Mouse (Mus musculus): ENCODE data around the gene Amn1.

DNA sequence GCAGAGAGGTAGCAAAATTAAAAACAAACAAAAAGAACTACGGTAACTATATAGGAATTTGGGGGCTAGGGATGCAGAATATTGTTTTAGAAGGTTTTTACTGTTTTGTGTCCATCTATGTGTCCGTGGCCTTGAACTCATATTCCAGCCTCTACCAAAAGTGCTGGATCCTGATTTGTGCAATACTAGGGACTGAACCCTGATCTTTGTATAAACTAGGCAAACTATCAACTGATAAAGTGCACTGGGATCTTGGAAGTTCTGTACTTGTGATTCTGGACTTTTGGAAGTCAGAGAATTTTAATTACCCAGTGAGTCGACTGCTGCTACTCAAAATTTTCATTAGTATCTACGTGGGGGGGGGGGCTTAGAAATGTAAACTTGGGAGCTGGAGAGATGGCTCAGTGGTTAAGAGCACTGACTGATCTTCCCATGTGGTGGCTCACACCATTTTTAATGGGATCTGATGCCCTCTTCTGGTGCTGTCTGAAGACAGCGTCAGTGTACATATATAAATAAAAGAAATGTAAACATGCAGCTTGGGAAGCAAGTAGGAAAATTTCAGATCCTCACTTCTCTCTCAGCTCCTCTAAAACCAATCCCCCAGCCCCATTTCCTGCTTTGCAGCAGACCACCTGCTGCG, 34.9 kb downstream of the Amn1 start:
- no peak for TF ChIP-seq CEBPB (IDR thresholded peaks at IDR 0.05; ENCODE audit: low read depth)
- no peak for TF ChIP-seq CTCF (IDR thresholded peaks at IDR 0.05; ENCODE audit: control insufficient read depth, insufficient read depth, insufficient read length)
- no peak for TF ChIP-seq USF1 (IDR thresholded peaks at IDR 0.05; ENCODE audit: low read depth)
- TF ChIP-seq FOSL1 (IDR thresholded peaks at IDR 0.05; ENCODE audit: insufficient read depth, low read length, poor library complexity, severe bottlenecking): no peak
- no peak for TF ChIP-seq MYOD1 (IDR thresholded peaks at IDR 0.05; ENCODE audit: control insufficient read depth, insufficient read length, low read depth)
- no peak for TF ChIP-seq MYOG (IDR thresholded peaks at IDR 0.05; ENCODE audit: control insufficient read depth, extremely low read depth, insufficient read length)
- TF ChIP-seq MAX (IDR thresholded peaks at IDR 0.05): no peak

Data from C2C12 (cell line).